Mouse (Mus musculus) limb, embryonic 14.5 days (tissue): Measurements from ENCODE around the gene Sec22b. TPM values are rescaled to one million over a fixed set of nuclear protein-coding genes. Genes with fewer than 3 reads are reported as not detected.

Source experiments
- ATAC-seq: fragments of 200-750 bp; cut with Nextera tagmentation; 2 replicates; pipeline ENCODE4 v1.8.0; 2017; ENCODE audit warnings: low read depth, moderate number of reproducible peaks, moderate TSS enrichment; ENCODE audit not compliant: low FRiP score
- DNase-seq: peaks from one replicate; pipeline ENCODE4 v3.0.0-alpha.2; 2015; ENCODE audit warnings: low spot score
- H3K27ac ChIP-seq: fragments of 300-500 bp; sonication (generic); replicated peaks from 2 replicates; pipeline ENCODE4 v1.5.1; 2014; ENCODE audit warnings: low read depth, mild to moderate bottlenecking, low read length, moderate library complexity, mixed read lengths
- H3K27me3 ChIP-seq: fragments of 300-500 bp; sonication (generic); 2 replicates; pipeline ENCODE4 v1.6.1; 2014; ENCODE audit warnings: low read length, mixed read lengths; ENCODE audit not compliant: control insufficient read depth, insufficient read depth
- H3K36me3 ChIP-seq: fragments of 300-500 bp; sonication (generic); 2 replicates; pipeline ENCODE4 v1.6.1; 2014; ENCODE audit warnings: mild to moderate bottlenecking, low read length, moderate library complexity, mixed read lengths; ENCODE audit not compliant: control insufficient read depth, insufficient read depth
- H3K4me1 ChIP-seq: fragments of 300-500 bp; sonication (generic); 2 replicates; pipeline ENCODE4 v1.6.1; 2014; ENCODE audit warnings: antibody characterized with exemption, low read length, mixed read lengths; ENCODE audit not compliant: control insufficient read depth, insufficient read depth
- H3K4me2 ChIP-seq: fragments of 300-500 bp; sonication (generic); replicated peaks from 2 replicates; pipeline ENCODE4 v1.6.1; 2014; ENCODE audit warnings: low read depth, mild to moderate bottlenecking, low read length, moderate library complexity; ENCODE audit not compliant: severe bottlenecking
- H3K4me3 ChIP-seq: fragments of 300-500 bp; sonication (generic); replicated peaks from 2 replicates; pipeline ENCODE4 v1.5.1; 2014; ENCODE audit warnings: low read length
- H3K9ac ChIP-seq: fragments of 300-500 bp; sonication (generic); 2 replicates; pipeline ENCODE4 v1.6.1; 2014; ENCODE audit warnings: mild to moderate bottlenecking, low read depth, low read length, moderate library complexity; ENCODE audit not compliant: severe bottlenecking
- H3K9me3 ChIP-seq: fragments of 300-500 bp; sonication (generic); 2 replicates; pipeline ENCODE4 v1.6.1; 2016; ENCODE audit warnings: low read length; ENCODE audit not compliant: control insufficient read depth
- POLR2A ChIP-seq: fragments of 200-500 bp; IDR thresholded peaks from 2 replicates; pipeline ENCODE4 v1.8.0; 2012; ENCODE audit warnings: inconsistent platforms, mild to moderate bottlenecking, moderate library complexity, borderline replicate concordance; ENCODE audit not compliant: insufficient read depth, insufficient read length; ENCODE audit errors: extremely low read depth
- WGBS: fragments of 180-500 bp; shearing (Covaris S2); extraction: QIAGEN DNeasy Blood & Tissue Kit; methylation state at CpG from one replicate; pipeline ENCODE4 v1.1.7; 2014; 5-methylcytosine and 5-hydroxymethylcytosine counted together
- polyA plus RNA-seq, 2 experiments: library from polyadenylated mRNA; depleted of rRNA in 1 of 2; stranded (reverse) in 1 of 2; unstranded in 1 of 2; fragments of >200 nt; fragmentation: Nextera tagmentation in 1 of 2; extraction: Ambion mirVana in 1 of 2; gene quantifications; 2 replicates each; pipeline versions ENCODE4 v1.2.1 to v1.2.3; 2012 to 2014

Sec22b gene
- polyA plus RNA-seq, 2 experiments, result 110 to 194 TPM

GRCm38 (mm10) chr3:97953196-97953595, 52.2 kb downstream of the Sec22b start:
- no peak for TF ChIP-seq POLR2A
- DNase-seq (no peak), ATAC-seq (no peak)
- H3K27ac ChIP-seq, result no peak overlapping the region
- H3K4me2 ChIP-seq, result no peak overlapping the region
- no peaks in the 10 kb centered on the region for H3K9me3 ChIP-seq
- H3K4me1 ChIP-seq, result no peaks in the 10 kb centered on the region
- H3K36me3 ChIP-seq, result no peaks in the 10 kb centered on the region
- H3K4me3 ChIP-seq, result no peak overlapping the region
- no peaks in the 10 kb centered on the region for H3K27me3 ChIP-seq
- 85% methylated on average over 2 of the region's 2 CpGs for WGBS
- no peak overlapping the region for H3K9ac ChIP-seq

DNA sequence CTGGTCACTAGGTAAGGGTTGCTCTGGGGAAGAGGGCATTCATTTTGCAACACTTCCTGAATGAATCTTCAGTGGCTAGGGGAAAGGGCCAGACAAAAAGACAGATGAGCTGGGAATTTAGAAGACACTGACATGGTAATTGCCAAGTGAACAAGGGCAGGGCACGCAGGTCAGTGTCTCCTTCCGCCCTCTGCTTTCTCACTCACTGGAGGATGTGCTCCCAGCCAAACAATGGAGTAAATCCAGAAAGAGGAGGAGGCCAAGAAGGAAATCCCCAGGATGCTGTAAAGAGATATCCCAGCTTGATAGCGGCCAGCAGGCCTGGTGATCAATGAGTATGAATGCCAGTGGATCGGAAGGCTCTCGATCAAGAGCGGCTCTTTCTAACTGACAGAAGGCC, 55.3 kb downstream of the Sec22b start:
- no peaks in the 10 kb centered on the region for H3K36me3 ChIP-seq
- DNase-seq (no peak), ATAC-seq (no peak)
- no peak overlapping the region for H3K4me3 ChIP-seq
- H3K27ac ChIP-seq, result no peak overlapping the region
- H3K4me1 ChIP-seq, result peaks cover 8% of the 10 kb centered on the region
- no peak overlapping the region for H3K9ac ChIP-seq
- H3K9me3 ChIP-seq, result no peaks in the 10 kb centered on the region
- 68% methylated on average over 6 of the region's 6 CpGs for WGBS
- no peak overlapping the region for H3K4me2 ChIP-seq
- TF ChIP-seq POLR2A, result no peak
- H3K27me3 ChIP-seq, result no peaks in the 10 kb centered on the region

GRCm38 (mm10) chr3:97956926-97957325, 55.9 kb downstream of the Sec22b start:
- ATAC-seq (no peak), DNase-seq (no peak)
- Histone ChIP-seq H3K27ac (no peak overlapping the region), H3K4me1 (peaks cover 13% of the 10 kb centered on the region), H3K4me2 (no peak overlapping the region), H3K36me3 (no peaks in the 10 kb centered on the region), H3K9me3 (no peaks in the 10 kb centered on the region), H3K9ac (no peak overlapping the region), H3K4me3 (no peak overlapping the region), H3K27me3 (no peaks in the 10 kb centered on the region)
- no peak for TF ChIP-seq POLR2A
- 46% methylated on average over 1 of the region's 1 CpGs for WGBS

GRCm38 (mm10) chr3:97960783-97961594, 60.0 kb downstream of the Sec22b start:
- no peaks in the 10 kb centered on the region for H3K9me3 ChIP-seq
- DNase-seq (no peak), ATAC-seq (0 out of 2 replicates have a peak, but pooled peaks have one; percentile 21)
- H3K4me3 ChIP-seq, result no peak overlapping the region
- no peaks in the 10 kb centered on the region for H3K27me3 ChIP-seq
- H3K36me3 ChIP-seq, result no peaks in the 10 kb centered on the region
- no peak overlapping the region for H3K9ac ChIP-seq
- 54% methylated on average over 14 of the region's 14 CpGs for WGBS
- no peak for TF ChIP-seq POLR2A
- no peak overlapping the region for H3K27ac ChIP-seq
- peaks cover 31% of the 10 kb centered on the region for H3K4me1 ChIP-seq
- no peak overlapping the region for H3K4me2 ChIP-seq

DNA sequence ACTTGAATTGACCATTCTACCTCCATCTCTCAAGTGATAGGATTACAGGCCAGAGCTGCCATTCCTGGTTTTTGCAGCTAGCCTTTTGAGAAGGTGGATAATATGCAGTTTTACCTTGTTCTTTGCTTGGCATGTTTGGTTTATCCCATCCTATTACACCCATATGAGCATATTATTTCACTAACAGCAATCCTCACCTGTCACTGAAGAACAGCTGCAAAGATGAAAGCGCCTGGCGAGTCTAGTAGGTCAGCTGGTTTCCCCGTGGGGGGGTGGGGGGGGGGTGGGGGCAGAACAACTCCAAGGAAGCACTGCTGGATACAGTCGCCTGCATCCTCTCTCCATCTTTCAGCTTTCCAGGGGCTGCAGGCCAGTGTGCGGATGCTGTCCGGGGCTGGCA, 61.0 kb downstream of the Sec22b start:
- Histone ChIP-seq H3K4me2 (no peak overlapping the region), H3K9me3 (no peaks in the 10 kb centered on the region), H3K4me3 (no peak overlapping the region), H3K36me3 (no peaks in the 10 kb centered on the region), H3K27ac (no peak overlapping the region), H3K27me3 (no peaks in the 10 kb centered on the region), H3K9ac (no peak overlapping the region), H3K4me1 (peaks cover 31% of the 10 kb centered on the region)
- ATAC-seq (no peak), DNase-seq (no peak)
- no peak for TF ChIP-seq POLR2A
- 60% methylated on average over 6 of the region's 6 CpGs for WGBS
